Mouse (Mus musculus): Measurements from ENCODE around the gene Fblim1.
A peak's percentile ranks its signal among the peaks of the same experiment; 100 is the strongest.

The Fblim1 gene

DNA sequence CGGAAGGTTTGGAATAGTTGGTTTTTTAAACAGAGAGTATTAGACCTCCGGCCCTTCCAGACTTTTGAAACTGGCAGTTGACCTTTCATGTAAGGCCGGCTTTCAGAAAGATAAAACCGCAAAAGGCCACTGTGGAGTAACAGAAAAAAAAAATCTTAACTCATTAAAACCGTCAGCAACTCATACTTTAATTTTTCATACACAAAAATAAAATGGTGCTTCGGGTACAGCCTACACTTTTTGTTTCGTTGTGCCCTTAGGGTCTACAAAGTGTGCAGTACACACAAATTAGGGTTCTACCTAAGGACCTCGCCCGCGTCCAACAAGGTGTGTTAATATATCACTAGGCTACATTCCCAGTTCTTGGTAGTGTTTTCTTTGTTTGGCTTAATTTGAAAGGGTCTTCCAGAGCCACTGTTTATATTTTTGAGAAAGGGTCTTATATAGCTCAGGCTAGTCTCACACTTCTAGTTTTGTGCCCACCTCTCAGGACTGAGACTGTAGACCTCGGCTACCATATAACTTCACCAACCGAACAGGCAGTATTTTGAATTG, 66.6 kb downstream of the Fblim1 start:
- no peak for DNase-seq (ENCODE audit: low spot score in 2 of 2)

DNA sequence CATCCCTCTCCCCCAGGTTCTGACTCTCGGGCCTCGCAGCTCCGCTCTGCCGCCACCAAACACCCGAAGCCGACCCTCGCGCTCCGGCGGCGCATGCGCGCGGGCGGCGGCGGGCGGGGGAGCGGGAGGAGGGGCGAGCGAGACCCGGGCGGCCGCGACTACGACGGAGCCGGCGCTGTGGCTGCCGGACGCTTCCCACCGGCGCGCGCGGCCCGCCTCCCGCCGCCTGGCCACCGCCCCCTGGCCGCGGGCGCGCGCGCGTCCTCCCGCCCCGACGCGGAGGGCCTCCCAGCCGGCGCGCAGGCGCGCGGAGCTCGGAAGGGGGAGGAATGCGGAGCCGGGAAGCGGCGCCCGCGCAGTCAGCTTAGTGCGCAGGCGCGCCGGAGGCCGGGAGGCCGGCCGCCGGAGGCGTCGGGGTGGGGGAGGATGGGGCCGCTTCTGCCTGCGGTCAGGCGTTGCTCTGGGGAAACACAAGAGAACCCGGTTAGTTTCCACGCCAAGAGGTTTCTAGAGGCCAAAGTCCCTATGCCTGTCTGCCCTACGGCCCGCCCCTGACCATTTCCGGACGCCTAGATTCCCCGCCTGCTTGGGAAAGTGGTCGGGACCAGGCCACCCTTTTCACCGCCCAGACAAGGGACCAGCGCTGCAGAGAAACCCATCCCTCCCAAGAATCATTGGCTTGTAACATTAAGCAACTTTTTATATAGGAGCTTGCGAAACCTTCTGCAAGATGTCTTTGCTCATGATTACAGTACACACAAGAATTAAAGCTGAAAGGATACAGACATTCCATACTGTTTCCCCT, 67.3 kb downstream of the Fblim1 start, which contains the start of gene Spen:
Spen (minus strand) TSS at position 190 of the 805 bp plus-strand sequence.
- peak; percentile 81 to 91 for DNase-seq (ENCODE audit: low spot score in 2 of 2)

DNA sequence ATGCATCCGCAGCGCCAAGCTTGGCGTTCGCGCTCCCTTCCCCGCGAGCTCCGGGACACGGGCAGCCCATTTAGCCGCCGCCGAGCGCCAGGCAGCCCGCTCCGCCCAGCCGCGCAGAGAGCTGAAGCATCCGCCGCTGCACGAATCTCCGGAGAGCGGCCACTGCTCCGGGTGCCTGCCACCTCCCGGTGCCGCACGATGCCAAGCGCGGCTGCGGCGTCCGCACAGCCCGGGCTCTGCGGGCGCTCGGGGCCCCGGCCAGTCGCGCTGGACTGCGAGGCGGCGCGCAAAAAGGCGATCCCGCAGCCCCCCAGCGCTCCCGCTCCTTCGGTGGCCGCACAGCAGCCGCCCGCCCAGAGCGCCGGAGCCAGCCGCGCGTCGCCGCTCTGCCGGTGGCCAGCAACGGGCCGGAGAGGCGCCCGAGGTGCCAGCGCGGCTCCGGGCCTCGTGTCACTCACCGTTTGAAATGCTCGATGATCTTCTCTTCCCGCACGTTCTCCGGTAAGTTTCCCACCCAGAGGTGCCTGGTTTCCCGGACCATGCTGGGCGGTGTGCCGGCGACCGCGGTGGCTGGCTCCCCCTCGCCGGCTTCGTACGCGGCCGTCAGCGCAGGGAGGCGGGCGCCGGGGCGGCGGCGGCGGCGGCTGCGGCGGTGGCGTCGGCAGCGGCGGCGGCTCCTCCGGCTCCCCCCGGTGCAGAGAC, 68.0 kb downstream of the Fblim1 start:
- peak; percentile 13 to 32 for DNase-seq (ENCODE audit: low spot score in 2 of 2)

DNA sequence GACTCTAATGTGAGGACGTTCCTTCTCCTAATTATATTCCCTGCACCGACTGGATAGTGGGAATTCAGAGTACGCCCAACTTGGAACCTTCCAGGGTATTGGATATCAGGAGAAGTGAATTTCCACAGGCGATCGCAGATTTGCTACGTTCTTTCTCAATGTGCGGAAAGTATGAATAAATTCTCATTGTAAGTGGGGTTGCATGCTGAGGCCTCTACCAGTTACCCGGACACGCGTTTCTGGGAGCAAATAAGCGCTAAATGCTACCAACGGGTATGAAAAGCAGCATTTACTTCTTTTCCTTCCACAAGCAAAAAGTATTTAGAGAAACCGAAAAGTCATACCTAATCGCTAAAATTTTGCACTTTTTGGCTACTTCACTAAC, 68.7 kb downstream of the Fblim1 start:
- no peak for DNase-seq (ENCODE audit: low spot score in 2 of 2)

DNA sequence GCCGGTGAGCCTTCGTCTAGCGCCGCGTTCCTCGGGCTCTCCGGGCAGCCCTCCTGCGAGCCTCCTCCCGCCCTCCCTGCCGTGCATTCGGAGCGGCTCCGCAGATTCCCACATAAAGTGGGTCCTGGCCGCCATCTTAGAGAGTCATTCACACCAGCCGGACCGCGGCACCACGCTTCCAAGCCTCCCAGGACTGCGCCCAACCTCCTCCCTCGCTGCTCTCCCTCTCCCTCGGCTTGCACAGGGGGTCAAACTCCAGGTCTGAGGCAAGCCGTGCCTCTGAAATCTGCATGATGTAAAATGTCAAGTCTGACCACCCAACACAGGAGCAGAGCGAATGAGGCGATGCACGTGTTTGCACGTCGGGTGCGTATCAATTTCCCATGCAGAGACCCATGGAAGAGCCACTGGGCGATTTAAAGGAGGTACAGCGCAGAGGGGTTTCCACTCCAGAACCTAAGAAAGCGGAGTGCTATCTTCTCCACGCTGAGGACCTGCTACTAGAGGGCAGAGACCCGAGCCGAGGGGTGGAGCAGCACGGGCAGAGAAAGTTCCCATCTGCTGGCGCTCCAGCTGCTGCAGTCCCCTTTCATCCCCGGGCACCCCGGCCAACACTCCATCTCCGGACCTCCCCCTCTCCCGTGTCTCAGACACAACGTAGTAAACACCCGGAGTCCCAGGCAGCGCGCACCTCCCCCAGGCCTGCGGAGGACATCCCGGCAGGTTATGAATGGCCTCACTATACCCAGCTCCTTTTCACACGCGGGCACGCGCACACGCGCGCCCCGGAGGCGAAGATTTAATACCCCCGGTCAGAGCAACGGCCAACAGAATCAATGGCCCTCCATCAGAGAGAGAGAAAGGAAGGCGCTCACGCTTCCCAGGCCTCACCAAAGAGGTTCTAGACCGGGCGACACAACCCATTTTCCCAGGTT, 69.3 kb downstream of the Fblim1 start:
- peak; percentile 22 to 52 for DNase-seq (ENCODE audit: low spot score in 2 of 2)

DNA sequence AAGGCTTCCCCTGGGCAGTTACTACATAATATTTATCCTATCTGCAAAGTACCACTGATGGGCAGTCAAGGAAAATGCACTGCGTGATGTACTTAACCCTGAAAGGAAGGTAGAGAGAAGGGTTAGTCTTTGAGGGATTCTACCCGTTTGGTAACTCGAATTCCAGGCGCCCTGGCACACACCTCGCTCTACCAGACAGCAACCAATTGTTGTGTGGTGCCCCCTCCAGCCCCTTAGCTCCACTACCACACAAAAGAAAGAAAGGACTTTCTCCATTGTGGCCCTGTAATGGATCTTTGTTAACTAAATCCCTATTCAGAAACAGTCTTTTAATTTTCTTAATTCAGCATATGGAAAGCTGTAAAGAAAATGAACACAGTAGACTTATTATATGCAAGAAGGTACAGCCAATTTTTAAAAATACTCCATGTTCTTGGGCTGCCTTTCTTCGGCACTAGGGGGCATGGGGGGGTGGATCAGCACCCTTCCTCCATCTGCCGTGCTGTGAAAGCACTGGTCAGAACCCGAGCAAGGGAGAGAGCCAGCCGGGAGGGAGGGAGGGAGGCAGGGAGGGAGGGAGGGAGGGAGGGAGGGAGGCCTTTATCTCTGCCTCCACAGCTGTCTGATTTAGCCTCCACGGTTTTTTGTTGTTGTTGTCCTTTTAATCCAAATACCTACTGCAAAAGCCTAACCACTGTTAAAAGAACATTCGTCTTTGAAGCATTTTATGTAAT, 70.8 kb downstream of the Fblim1 start:
- DNase-seq (ENCODE audit: low spot score in 2 of 2), result peak in 1 of 2 experiments; percentile 16

DNA sequence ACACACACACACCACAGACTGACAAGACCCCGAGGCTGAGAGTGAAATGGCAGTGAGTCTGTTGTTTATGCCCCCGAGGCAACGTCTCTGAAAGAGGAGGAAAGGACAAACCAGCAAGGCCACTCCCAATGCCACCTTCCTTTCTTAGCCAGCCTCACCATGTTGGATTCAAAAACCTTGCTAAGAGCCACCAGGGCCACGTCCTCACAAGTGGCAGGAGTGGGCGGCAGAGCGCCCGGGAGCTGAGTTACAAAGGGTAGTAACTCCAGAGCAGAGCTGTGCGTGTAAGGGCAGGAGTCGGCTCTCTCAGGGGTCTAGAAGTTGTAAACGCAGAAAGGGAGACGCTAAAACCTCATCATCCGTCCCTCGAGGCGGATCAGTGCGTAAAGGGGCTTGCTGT, 74.9 kb downstream of the Fblim1 start:
- no peak for DNase-seq (ENCODE audit: low spot score in 2 of 2)

DNA sequence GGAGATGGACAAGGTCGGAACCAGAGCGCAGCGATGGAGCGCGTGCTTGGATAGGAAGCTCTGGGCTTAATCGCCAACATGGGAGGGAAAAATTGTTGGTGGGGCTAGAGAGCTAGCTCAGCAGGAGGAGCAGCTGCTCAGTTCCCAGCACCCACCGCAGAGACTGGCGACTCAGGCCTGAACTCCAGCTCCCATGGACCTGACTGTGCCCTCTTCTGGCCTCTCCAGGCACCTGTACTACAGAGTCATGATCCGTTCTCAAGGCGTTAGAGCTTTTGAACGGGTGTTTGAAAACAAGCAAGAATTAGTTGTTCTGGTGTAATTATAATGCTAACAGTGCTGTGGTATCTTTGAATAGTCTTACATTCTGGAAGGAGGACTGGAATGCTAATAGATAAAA, 77.0 kb downstream of the Fblim1 start:
- no peak for DNase-seq (ENCODE audit: low spot score in 2 of 2)

DNA sequence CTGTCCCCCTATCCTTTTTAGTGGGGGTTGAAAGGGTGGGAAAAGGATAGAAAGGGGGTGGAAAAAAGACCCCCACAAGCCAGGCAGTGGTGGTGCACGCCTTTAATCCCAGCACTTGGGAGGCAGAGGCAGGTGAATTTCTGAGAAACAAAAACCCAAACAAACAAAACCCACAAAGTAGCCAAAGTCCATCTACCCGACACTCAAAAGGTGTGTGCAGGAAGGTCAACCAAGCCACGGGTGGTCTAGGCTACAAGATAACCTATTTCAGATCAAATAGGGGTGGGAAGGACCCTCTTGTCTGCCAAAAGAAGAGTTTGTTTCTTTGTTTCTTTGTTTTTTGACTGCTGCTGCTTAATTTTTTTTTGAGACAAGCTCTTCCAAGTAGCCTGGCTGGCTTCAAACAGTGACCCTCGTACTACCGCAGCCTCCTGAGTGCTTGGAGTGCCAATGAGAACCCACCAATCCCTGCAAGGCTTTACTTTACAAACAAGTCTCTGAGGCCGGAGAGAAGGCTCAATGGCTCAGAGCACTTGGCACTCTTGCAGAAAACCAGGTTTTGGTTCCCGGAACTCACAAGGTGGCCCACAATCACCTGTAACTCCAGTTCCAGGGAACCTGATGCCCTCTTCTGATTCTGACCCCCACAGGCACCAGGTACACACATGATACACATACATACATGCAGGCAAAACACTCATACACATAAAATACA, 78.8 kb downstream of the Fblim1 start:
- no peak for DNase-seq (ENCODE audit: low spot score in 2 of 2)
